23 mouse cellular contexts compared by ENCODE assay signal in the genomic region with DNA sequence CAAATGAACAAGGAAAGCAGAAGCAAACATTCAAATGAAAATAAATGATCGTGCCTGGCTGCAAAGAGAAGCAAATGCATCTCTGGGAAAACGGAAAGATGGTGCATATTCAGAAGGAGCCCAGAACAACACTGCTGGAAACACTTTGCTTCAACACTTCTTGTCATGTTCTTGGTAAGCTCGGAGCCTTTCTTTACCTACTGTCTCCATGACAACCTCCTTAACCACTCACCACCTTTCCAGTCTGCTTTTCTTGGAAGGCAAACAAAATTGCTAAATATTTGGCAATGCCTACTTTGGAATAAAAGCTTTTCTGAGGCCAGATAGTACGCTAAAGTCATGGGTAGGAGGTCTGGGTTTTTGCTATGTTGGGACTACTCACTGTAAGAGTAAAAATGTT.
"Had no signal": no experiment of that assay in that cellular context is flagged by ENCODE, and none has a peak within 500 bp of the region (broad histone marks: within the 10 kb centered on the region; RNA-seq: fewer than 3 reads in every experiment).

No protein-coding gene starts in this region.

- H3K36me3 ChIP-seq: limb, embryonic 10.5 days; limb, embryonic 13.5 days; liver, embryonic 12.5 days; liver, embryonic 15.5 days; lung, embryonic 15.5 days; midbrain, embryonic 12.5 days; midbrain, embryonic 15.5 days; neural tube, embryonic 12.5 days; neural tube, embryonic 15.5 days; stomach, embryonic 15.5 days had no signal

- H3K9ac ChIP-seq: limb, embryonic 13.5 days; liver, embryonic 12.5 days; liver, embryonic 15.5 days; lung, embryonic 15.5 days; midbrain, embryonic 12.5 days; midbrain, embryonic 15.5 days; neural tube, embryonic 12.5 days; neural tube, embryonic 15.5 days; stomach, embryonic 15.5 days had no signal

- H3K27me3 ChIP-seq: limb, embryonic 13.5 days; liver, embryonic 12.5 days; liver, embryonic 15.5 days; lung, embryonic 15.5 days; midbrain, embryonic 12.5 days; midbrain, embryonic 15.5 days; neural tube, embryonic 12.5 days; neural tube, embryonic 15.5 days; stomach, embryonic 15.5 days had no signal

- ATAC-seq: liver, embryonic 12.5 days; midbrain, embryonic 15.5 days had no signal

- H3K4me2 ChIP-seq: limb, embryonic 13.5 days; liver, embryonic 12.5 days; liver, embryonic 15.5 days; lung, embryonic 15.5 days; midbrain, embryonic 12.5 days; midbrain, embryonic 15.5 days; neural tube, embryonic 12.5 days; neural tube, embryonic 15.5 days; stomach, embryonic 15.5 days had no signal

- DNase-seq: kidney, adult 11 months; kidney, adult 8-10 months; kidney, postnatal 14 days; kidney, postnatal 4 days; layer of hippocampus, adult 9-11 months; liver; right cerebral cortex, adult 18-20 months; right cerebral cortex, postnatal 14 days; right cerebral cortex, postnatal 4 days; thymus, adult 18-20 months; thymus, postnatal 36 days had no signal

- H3K4me1 ChIP-seq: limb, embryonic 10.5 days; limb, embryonic 13.5 days; liver, embryonic 12.5 days; liver, embryonic 15.5 days; lung, embryonic 15.5 days; midbrain, embryonic 12.5 days; midbrain, embryonic 15.5 days; neural tube, embryonic 12.5 days; neural tube, embryonic 15.5 days; stomach, embryonic 15.5 days had no signal

- H3K27ac ChIP-seq: layer of hippocampus, adult 2 months; limb, embryonic 10.5 days; limb, embryonic 13.5 days; liver, embryonic 12.5 days; liver, embryonic 15.5 days; lung, embryonic 15.5 days; macrophage; midbrain, embryonic 12.5 days; midbrain, embryonic 15.5 days; neural tube, embryonic 12.5 days; neural tube, embryonic 15.5 days; stomach, embryonic 15.5 days had no signal

- H3K4me3 ChIP-seq: layer of hippocampus, adult 2 months; limb, embryonic 10.5 days; limb, embryonic 13.5 days; liver, embryonic 12.5 days; liver, embryonic 15.5 days; lung, embryonic 15.5 days; midbrain, embryonic 12.5 days; midbrain, embryonic 15.5 days; neural tube, embryonic 12.5 days; neural tube, embryonic 15.5 days; stomach, embryonic 15.5 days had no signal

- H3K9me3 ChIP-seq: limb, embryonic 10.5 days; limb, embryonic 13.5 days; liver, embryonic 12.5 days; liver, embryonic 15.5 days; lung, embryonic 15.5 days; midbrain, embryonic 12.5 days; midbrain, embryonic 15.5 days; neural tube, embryonic 12.5 days; neural tube, embryonic 15.5 days; stomach, embryonic 15.5 days had no signal
